Mouse (Mus musculus): Measurements from ENCODE around the gene Nek7. TPM values are rescaled to one million over a fixed set of nuclear protein-coding genes. Genes with fewer than 3 reads are reported as not detected.

Gene Nek7
- total and polyA plus RNA-seq, 3 experiments: 17.3 to 79.7 (median 69.9) TPM

- H3K4me1 ChIP-seq (ENCODE audit: control insufficient read depth, insufficient read depth, low read length): peaks cover 8% of the 10 kb centered on the region; the same call in 1 of the 2 replicates
- H3K27me3 ChIP-seq (ENCODE audit: control insufficient read depth, insufficient read depth, low read length): no peaks in the 10 kb centered on the region
- no peak for TF ChIP-seq POLR2A (IDR thresholded peaks at IDR 0.05; ENCODE audit: insufficient read depth, low read depth, low read length)
- TF ChIP-seq CTCF (IDR thresholded peaks at IDR 0.05): no peak
- TF ChIP-seq EP300 (IDR thresholded peaks at IDR 0.05; ENCODE audit: insufficient read depth, low read depth, low read length): 0 out of 2 replicates have a peak, but pooled peaks have one; percentile 28
- peak; percentile 56 to 75 for DNase-seq
- WGBS: 24% methylated on average over 7 of the region's 7 CpGs
- H3K79me2 ChIP-seq (replicated peaks; ENCODE audit: control insufficient read depth, insufficient read depth, low read length): peaks cover 4% of the 10 kb centered on the region; the same call in 1 of the 2 replicates
- H3K9ac ChIP-seq (ENCODE audit: low read depth, low read length): no peak overlapping the region
- peak overlapping the region; percentile 10 for H3K27ac ChIP-seq
- peaks cover 19% of the 10 kb centered on the region for H3K36me3 ChIP-seq (ENCODE audit: control insufficient read depth, insufficient read depth, low read length)
- no peak overlapping the region for H3K4me3 ChIP-seq
- intact Hi-C loops (cut with DNase I): loop anchor here (2.0 kb wide), 1 partner anchor 42 kb away; no protein-coding TSS in a partner anchor
Observed at GRCm38 (mm10) chr1:138576803-138577202, 43.1 kb downstream of the Nek7 start.

GRCm38 (mm10) chr1:138576066-138576697 is 43.8 kb downstream of the Nek7 start:
- Histone ChIP-seq H3K36me3 (ENCODE audit: control insufficient read depth, insufficient read depth, low read length) (peaks cover 20% of the 10 kb centered on the region), H3K4me1 (ENCODE audit: control insufficient read depth, insufficient read depth, low read length) (peaks cover 12% of the 10 kb centered on the region), H3K9ac (ENCODE audit: low read depth, low read length) (no peak overlapping the region), H3K4me3 (no peak overlapping the region), H3K79me2 (replicated peaks; ENCODE audit: control insufficient read depth, insufficient read depth, low read length) (peaks cover 4% of the 10 kb centered on the region; the same call in 1 of the 2 replicates), H3K27ac (peak overlapping the region; percentile 10), H3K27me3 (ENCODE audit: control insufficient read depth, insufficient read depth, low read length) (no peaks in the 10 kb centered on the region)
- TF ChIP-seq POLR2A (IDR thresholded peaks at IDR 0.05; ENCODE audit: insufficient read depth, low read depth, low read length) (no peak), CTCF (IDR thresholded peaks at IDR 0.05) (no peak), EP300 (IDR thresholded peaks at IDR 0.05; ENCODE audit: insufficient read depth, low read depth, low read length) (no peak)
- no peak for DNase-seq
- intact Hi-C loops (cut with DNase I): loop anchor here (2.0 kb wide), 1 partner anchor 43 kb away; no protein-coding TSS in a partner anchor
- 87% methylated on average over 8 of the region's 8 CpGs for WGBS

- DNase-seq: no peak
- 66% methylated on average over 2 of the region's 2 CpGs for WGBS
- H3K4me3 ChIP-seq: no peak overlapping the region
- TF ChIP-seq POLR2A (IDR thresholded peaks at IDR 0.05; ENCODE audit: insufficient read depth, low read depth, low read length) (no peak), CTCF (IDR thresholded peaks at IDR 0.05) (no peak), EP300 (IDR thresholded peaks at IDR 0.05; ENCODE audit: insufficient read depth, low read depth, low read length) (no peak)
- H3K9ac ChIP-seq (ENCODE audit: low read depth, low read length): no peak overlapping the region
- peaks cover 4% of the 10 kb centered on the region for H3K79me2 ChIP-seq (replicated peaks; ENCODE audit: control insufficient read depth, insufficient read depth, low read length)
- H3K27ac ChIP-seq: no peak overlapping the region
- H3K36me3 ChIP-seq (ENCODE audit: control insufficient read depth, insufficient read depth, low read length): peaks cover 23% of the 10 kb centered on the region
- no peaks in the 10 kb centered on the region for H3K27me3 ChIP-seq (ENCODE audit: control insufficient read depth, insufficient read depth, low read length)
- intact Hi-C loops (cut with DNase I): loop anchor here (2.0 kb wide), 1 partner anchor 43 kb away; no protein-coding TSS in a partner anchor
- peaks cover 17% of the 10 kb centered on the region for H3K4me1 ChIP-seq (ENCODE audit: control insufficient read depth, insufficient read depth, low read length)
Observed at GRCm38 (mm10) chr1:138575629-138576028, 44.3 kb downstream of the Nek7 start.

GRCm38 (mm10) chr1:138571565-138572361 is 48.2 kb downstream of the Nek7 start:
- Histone ChIP-seq H3K36me3 (ENCODE audit: control insufficient read depth, insufficient read depth, low read length) (peaks cover 23% of the 10 kb centered on the region), H3K27me3 (ENCODE audit: control insufficient read depth, insufficient read depth, low read length) (no peaks in the 10 kb centered on the region), H3K4me3 (no peak overlapping the region), H3K27ac (no peak overlapping the region), H3K4me1 (ENCODE audit: control insufficient read depth, insufficient read depth, low read length) (peaks cover 17% of the 10 kb centered on the region), H3K9ac (ENCODE audit: low read depth, low read length) (no peak overlapping the region), H3K79me2 (replicated peaks; ENCODE audit: control insufficient read depth, insufficient read depth, low read length) (peaks cover 4% of the 10 kb centered on the region)
- no peak for TF ChIP-seq POLR2A (IDR thresholded peaks at IDR 0.05; ENCODE audit: insufficient read depth, low read depth, low read length)
- TF ChIP-seq EP300 (IDR thresholded peaks at IDR 0.05; ENCODE audit: insufficient read depth, low read depth, low read length): peak; percentile 57; the same call in 1 of the 2 replicates
- intact Hi-C loops (cut with DNase I): loop anchor here (5.0 kb wide), 1 partner anchor 224 kb away; no protein-coding TSS in a partner anchor
- WGBS: 58% methylated on average over 22 of the region's 22 CpGs
- DNase-seq: no peak

- Histone ChIP-seq H3K9ac (ENCODE audit: low read depth, low read length) (no peak overlapping the region), H3K27me3 (ENCODE audit: control insufficient read depth, insufficient read depth, low read length) (no peaks in the 10 kb centered on the region), H3K27ac (no peak overlapping the region), H3K4me1 (ENCODE audit: control insufficient read depth, insufficient read depth, low read length) (peaks cover 17% of the 10 kb centered on the region), H3K4me3 (no peak overlapping the region), H3K36me3 (ENCODE audit: control insufficient read depth, insufficient read depth, low read length) (peaks cover 19% of the 10 kb centered on the region), H3K79me2 (replicated peaks; ENCODE audit: control insufficient read depth, insufficient read depth, low read length) (peaks cover 4% of the 10 kb centered on the region)
- intact Hi-C loops (cut with DNase I): loop anchor here (5.0 kb wide), 1 partner anchor 224 kb away; no protein-coding TSS in a partner anchor
- no peak for TF ChIP-seq EP300 (IDR thresholded peaks at IDR 0.05; ENCODE audit: insufficient read depth, low read depth, low read length)
- no peak for TF ChIP-seq CTCF (IDR thresholded peaks at IDR 0.05)
- TF ChIP-seq POLR2A (IDR thresholded peaks at IDR 0.05; ENCODE audit: insufficient read depth, low read depth, low read length): no peak
- WGBS: 56% methylated on average over 2 of the region's 2 CpGs
- no peak for DNase-seq
Observed at GRCm38 (mm10) chr1:138571038-138571441, 48.9 kb downstream of the Nek7 start.

Measured in heart, adult 2 months (tissue).